Mouse (Mus musculus) liver, adult 2 months (tissue): Measurements from ENCODE around the gene Lrp10. TPM values are rescaled to one million over a fixed set of nuclear protein-coding genes. Genes with fewer than 3 reads are reported as not detected.

Source experiments
- DNase-seq: peaks from one replicate; pipeline ENCODE4 v3.0.0-alpha.2; 2011; ENCODE audit warnings: low read depth, low spot score; ENCODE audit errors: extremely low read depth
- H3K27ac ChIP-seq: fragments of 200-500 bp; replicated peaks from 2 replicates; pipeline ENCODE4 v1.5.1; 2012; ENCODE audit warnings: low read depth, mild to moderate bottlenecking, control low read depth, inconsistent platforms, low read length; ENCODE audit not compliant: insufficient read depth
- H3K27me3 ChIP-seq: fragments of 200-500 bp; 2 replicates; pipeline ENCODE4 v1.6.1; 2012; ENCODE audit warnings: mild to moderate bottlenecking, moderate library complexity, low read length, inconsistent platforms; ENCODE audit not compliant: control insufficient read depth, insufficient read depth
- H3K36me3 ChIP-seq: fragments of 200-500 bp; 2 replicates; pipeline ENCODE4 v1.6.1; 2012; ENCODE audit warnings: low read length, inconsistent platforms; ENCODE audit not compliant: control insufficient read depth, insufficient read depth
- H3K4me1 ChIP-seq: fragments of 200-500 bp; 2 replicates; pipeline ENCODE4 v1.6.1; 2011; ENCODE audit warnings: low read length; ENCODE audit not compliant: control insufficient read depth, insufficient read depth
- H3K4me3 ChIP-seq: fragments of 200-500 bp; 2 replicates; pipeline ENCODE4 v1.5.1; 2011; ENCODE audit warnings: low read depth, mild to moderate bottlenecking, control low read depth, low read length, moderate library complexity; ENCODE audit not compliant: insufficient read depth
- H3K79me2 ChIP-seq: fragments of 200-500 bp; 2 replicates; pipeline ENCODE4 v1.6.1; 2012; ENCODE audit warnings: inconsistent platforms, mild to moderate bottlenecking, low read length, moderate library complexity; ENCODE audit not compliant: control insufficient read depth, insufficient read depth
- H3K9ac ChIP-seq: fragments of 200-500 bp; 2 replicates; pipeline ENCODE4 v1.6.1; 2012; ENCODE audit warnings: low read depth, mild to moderate bottlenecking, control low read depth, inconsistent platforms, low read length
- CTCF ChIP-seq: fragments of 200-500 bp; IDR thresholded peaks from 2 replicates; pipeline ENCODE4 v1.5.1; 2011; ENCODE audit warnings: low read depth, low read length, control low read depth
- POLR2A ChIP-seq: fragments of 200-500 bp; IDR thresholded peaks from 2 replicates; pipeline ENCODE4 v1.6.1; 2011; ENCODE audit warnings: low read length, control low read depth; ENCODE audit not compliant: insufficient read depth; ENCODE audit errors: extremely low read depth
- WGBS: fragments of 180-500 bp; shearing (Covaris S2); methylation state at CpG from one replicate; pipeline ENCODE4 v1.1.7; 2018; 5-methylcytosine and 5-hydroxymethylcytosine counted together
- polyA plus RNA-seq: library from polyadenylated mRNA; depleted of rRNA; stranded (reverse); fragments of >200 nt; gene quantifications from 2 replicates; pipeline ENCODE4 v1.2.3, GENCODE M21; 2012
- total RNA-seq: library from RNA; depleted of rRNA; stranded (reverse); fragments of >200 nt; gene quantifications from 2 replicates; pipeline ENCODE4 v1.2.3, GENCODE M21; 2014

Lrp10 gene
- total and polyA plus RNA-seq, 2 experiments: 7.1 to 50.3 TPM

- no peak overlapping the region for H3K4me3 ChIP-seq
- H3K79me2 ChIP-seq: no peaks in the 10 kb centered on the region
- peak; percentile 30 for DNase-seq
- H3K36me3 ChIP-seq: no peaks in the 10 kb centered on the region
- H3K27me3 ChIP-seq: peaks cover 7% of the 10 kb centered on the region
- H3K27ac ChIP-seq: no peak overlapping the region
- H3K9ac ChIP-seq: no peak overlapping the region
- whole genome bisulfite sequencing: 50% methylated on average over 9 of the region's 9 CpGs
- no peaks in the 10 kb centered on the region for H3K4me1 ChIP-seq
- TF ChIP-seq POLR2A (no peak), CTCF (peak; percentile 63)
These were observed 18.6 kb downstream of the Lrp10 start for GRCm38 (mm10) chr14:54482498-54482897.

GRCm38 (mm10) chr14:54485899-54486298 is 22.0 kb downstream of the Lrp10 start:
- no peak overlapping the region for H3K9ac ChIP-seq
- H3K27me3 ChIP-seq: no peaks in the 10 kb centered on the region
- WGBS: 93% methylated on average over 7 of the region's 7 CpGs
- no peaks in the 10 kb centered on the region for H3K4me1 ChIP-seq
- no peaks in the 10 kb centered on the region for H3K36me3 ChIP-seq
- H3K27ac ChIP-seq: no peak overlapping the region
- no peak overlapping the region for H3K4me3 ChIP-seq
- no peak for DNase-seq
- no peak for TF ChIP-seq POLR2A
- TF ChIP-seq CTCF: no peak
- H3K79me2 ChIP-seq: no peaks in the 10 kb centered on the region

DNA sequence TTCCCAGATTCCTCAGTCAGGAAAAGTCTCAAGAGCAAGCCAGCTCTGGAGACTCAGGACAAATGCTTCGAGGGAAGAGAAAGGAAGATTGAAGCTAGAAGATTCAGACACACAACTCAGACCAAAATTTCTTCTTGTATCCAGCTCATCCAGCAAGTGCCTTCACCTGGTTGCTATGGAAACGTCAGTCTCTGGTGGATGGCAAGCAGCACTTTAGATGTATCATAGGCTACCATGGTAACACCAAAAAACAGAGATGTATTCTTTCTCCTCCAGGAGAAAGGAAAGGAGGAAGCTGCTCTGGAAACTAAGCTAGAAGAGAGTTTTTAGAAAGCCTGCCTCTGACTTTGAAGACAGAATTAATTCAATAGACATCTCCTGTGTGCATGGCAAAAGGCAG is 23.8 kb downstream of the Lrp10 start:
- WGBS: 66% methylated on average over 2 of the region's 2 CpGs
- no peaks in the 10 kb centered on the region for H3K4me1 ChIP-seq
- no peak for TF ChIP-seq POLR2A
- no peak for TF ChIP-seq CTCF
- H3K27ac ChIP-seq: no peak overlapping the region
- no peaks in the 10 kb centered on the region for H3K36me3 ChIP-seq
- no peak overlapping the region for H3K4me3 ChIP-seq
- H3K27me3 ChIP-seq: no peaks in the 10 kb centered on the region
- no peaks in the 10 kb centered on the region for H3K79me2 ChIP-seq
- H3K9ac ChIP-seq: no peak overlapping the region
- DNase-seq: no peak

GRCm38 (mm10) chr14:54488350-54488749 is 24.4 kb downstream of the Lrp10 start:
- no peak for DNase-seq
- Histone ChIP-seq H3K4me1 (no peaks in the 10 kb centered on the region), H3K27ac (no peak overlapping the region), H3K79me2 (no peaks in the 10 kb centered on the region), H3K4me3 (no peak overlapping the region), H3K36me3 (no peaks in the 10 kb centered on the region), H3K27me3 (no peaks in the 10 kb centered on the region), H3K9ac (no peak overlapping the region)
- TF ChIP-seq CTCF (no peak), POLR2A (no peak)

- 74% methylated on average over 18 of the region's 18 CpGs for WGBS
- Histone ChIP-seq H3K36me3 (no peaks in the 10 kb centered on the region), H3K27me3 (no peaks in the 10 kb centered on the region), H3K9ac (no peak overlapping the region), H3K4me3 (no peak overlapping the region), H3K4me1 (no peaks in the 10 kb centered on the region), H3K27ac (no peak overlapping the region), H3K79me2 (no peaks in the 10 kb centered on the region)
- no peak for DNase-seq
- TF ChIP-seq CTCF (no peak), POLR2A (no peak)
These were observed 28.6 kb downstream of the Lrp10 start for GRCm38 (mm10) chr14:54492345-54493131.

DNA sequence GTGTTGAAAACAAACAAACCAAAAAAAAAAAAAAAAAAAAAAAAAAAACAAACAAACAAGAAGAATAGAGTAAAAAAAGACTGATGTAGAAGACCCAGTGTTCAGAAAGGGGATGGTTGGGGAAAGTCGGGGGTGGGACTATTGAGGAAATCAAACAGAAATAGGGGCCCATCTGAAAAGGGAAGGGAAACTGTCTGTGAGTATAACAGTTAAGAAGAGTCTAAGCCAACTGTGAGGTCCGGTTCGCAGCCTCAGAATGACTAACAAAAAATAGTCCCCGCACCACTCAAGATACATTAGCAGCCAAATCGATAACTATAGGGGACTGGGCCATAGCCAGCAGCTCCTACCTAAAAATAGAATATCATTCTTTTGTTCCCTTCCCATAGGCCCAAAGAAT is 29.3 kb downstream of the Lrp10 start:
- no peaks in the 10 kb centered on the region for H3K79me2 ChIP-seq
- H3K4me1 ChIP-seq: no peaks in the 10 kb centered on the region
- no peak overlapping the region for H3K9ac ChIP-seq
- H3K27me3 ChIP-seq: no peaks in the 10 kb centered on the region
- no peak overlapping the region for H3K27ac ChIP-seq
- no peaks in the 10 kb centered on the region for H3K36me3 ChIP-seq
- no peak overlapping the region for H3K4me3 ChIP-seq
- WGBS: 88% methylated on average over 5 of the region's 5 CpGs
- TF ChIP-seq POLR2A: no peak
- no peak for TF ChIP-seq CTCF
- DNase-seq: no peak
